Mouse (Mus musculus) liver, postnatal 0 days (tissue): ENCODE results near the gene Pi4kb.

Experiments
- CTCF ChIP-seq: sonication (generic); IDR thresholded peaks from 2 replicates; pipeline ENCODE4 v1.5.1; 2016; ENCODE audit warnings: antibody characterized with exemption, low read depth
- EP300 ChIP-seq: IDR thresholded peaks from 2 replicates; pipeline ENCODE4 v1.6.1; 2016; ENCODE audit warnings: antibody characterized with exemption, low read depth, mild to moderate bottlenecking

GRCm38 (mm10) chr3:94984312-94984711 lies 9.8 kb downstream of the Pi4kb start:
- TF ChIP-seq CTCF, result no peak
- TF ChIP-seq EP300, result no peak
